In genomic region chr11:54522529-54523430, GRCm38 (mm10) we compare ENCODE assay signal across 8 mouse cellular contexts. TPM values are rescaled to one million over a fixed set of nuclear protein-coding genes. Genes with fewer than 3 reads are reported as not detected.
DNase-seq lines count a peak whose midpoint lies in the region; ATAC-seq lines count a peak whose summit lies in the region.

Gene Rapgef6, plus strand, starts transcription at chr11:54522847.

- no peaks in the 10 kb centered on the region for H3K9me3 ChIP-seq in heart, embryonic 13.5 days
- H3K9me3 ChIP-seq in liver, embryonic 12.5 days (replicated peaks): no peaks in the 10 kb centered on the region
- H3K9me3 ChIP-seq in stomach, embryonic 15.5 days: no peaks in the 10 kb centered on the region

- H3K4me2 ChIP-seq in heart, embryonic 13.5 days: peak within 1 kb of the TSS; percentile 87
- H3K4me2 ChIP-seq in liver, embryonic 12.5 days: peak within 1 kb of the TSS; percentile 85
- peak within 1 kb of the TSS; percentile 59 for H3K4me2 ChIP-seq in stomach, embryonic 15.5 days

- peaks cover 4% of the 10 kb centered on the region for H3K4me1 ChIP-seq in brown adipose tissue, adult 24 weeks (ENCODE audit: control insufficient read depth, insufficient read depth, insufficient read length, low read length)
- H3K4me1 ChIP-seq in heart, embryonic 13.5 days: peaks cover 47% of the 10 kb centered on the region
- H3K4me1 ChIP-seq in liver, embryonic 12.5 days: peaks cover 53% of the 10 kb centered on the region
- peaks cover 9% of the 10 kb centered on the region for H3K4me1 ChIP-seq in stomach, embryonic 15.5 days

- H3K9ac ChIP-seq in heart, embryonic 13.5 days: peak within 1 kb of the TSS; percentile 95
- peak within 1 kb of the TSS; percentile 97 for H3K9ac ChIP-seq in liver, embryonic 12.5 days
- peak within 1 kb of the TSS; percentile 85 for H3K9ac ChIP-seq in stomach, embryonic 15.5 days

- ATAC-seq in heart, embryonic 13.5 days (ENCODE audit: extremely low read depth, insufficient number of reproducible peaks, low FRiP score, low TSS enrichment): peak; percentile 94
- ATAC-seq in liver, embryonic 12.5 days: peak; percentile 93
- ATAC-seq in stomach, embryonic 15.5 days (ENCODE audit: insufficient read depth, low FRiP score, low read depth): peak; percentile 95

- peak within 1 kb of the TSS; percentile 95 for H3K27ac ChIP-seq in brown adipose tissue, adult 24 weeks (replicated peaks; ENCODE audit: low read depth, low read length)
- peak within 1 kb of the TSS; percentile 98 for H3K27ac ChIP-seq in heart, embryonic 13.5 days (replicated peaks)
- peak within 1 kb of the TSS; percentile 99 for H3K27ac ChIP-seq in liver, embryonic 12.5 days
- peak within 1 kb of the TSS; percentile 99 for H3K27ac ChIP-seq in stomach, embryonic 15.5 days

- H3K36me3 ChIP-seq in heart, embryonic 13.5 days: no peaks in the 10 kb centered on the region
- no peaks in the 10 kb centered on the region for H3K36me3 ChIP-seq in liver, embryonic 12.5 days
- no peaks in the 10 kb centered on the region for H3K36me3 ChIP-seq in stomach, embryonic 15.5 days

- H3K27me3 ChIP-seq in heart, embryonic 13.5 days (replicated peaks): no peaks in the 10 kb centered on the region
- H3K27me3 ChIP-seq in liver, embryonic 12.5 days (replicated peaks): no peaks in the 10 kb centered on the region
- no peaks in the 10 kb centered on the region for H3K27me3 ChIP-seq in stomach, embryonic 15.5 days (replicated peaks)

- under 1% methylated on average over 73 of the region's 73 CpGs for WGBS in heart, embryonic 13.5 days
- under 1% methylated on average over 73 of the region's 73 CpGs for WGBS in liver, embryonic 12.5 days (ENCODE audit: insufficient replicate concordance)
- under 1% methylated on average over 70 of the region's 73 CpGs for WGBS in stomach, embryonic 15.5 days

- peak within 1 kb of the TSS; percentile 88 for H3K4me3 ChIP-seq in brown adipose tissue, adult 24 weeks (ENCODE audit: insufficient read depth, low read depth, low read length)
- H3K4me3 ChIP-seq in heart, embryonic 13.5 days: peak within 1 kb of the TSS; percentile 87
- peak within 1 kb of the TSS; percentile 95 for H3K4me3 ChIP-seq in liver, embryonic 12.5 days
- peak within 1 kb of the TSS; percentile 84 for H3K4me3 ChIP-seq in stomach, embryonic 15.5 days (replicated peaks)

- peak; percentile 99 for DNase-seq in CD4-positive, CD25-positive, alpha-beta regulatory T cell, adult 2 months (ENCODE audit: low read depth, low spot score)
- DNase-seq in fat pad, adult 2 months (ENCODE audit: extremely low read depth, low read depth, low spot score): peak; percentile 58
- peak; percentile 99 for DNase-seq in kidney, postnatal 10 days
- peak; percentile 100 for DNase-seq in natural killer cell, adult 2 months (ENCODE audit: low spot score in 2 of 2)

RNA-seq across cellular contexts. Expression of gene Rapgef6, which starts in this region (rescaled TPM):
- polyA plus RNA-seq in brown adipose tissue, adult 24 weeks (2012; ENCODE audit: insufficient read depth, insufficient read length, missing spikeins): 7.6 and 8.3 TPM in 2 replicates
- 24.0 and 24.8 TPM in 2 replicates for polyA plus RNA-seq in heart, embryonic 13.5 days (2015; fragmentation: Nextera tagmentation; extraction: Ambion mirVana)
- polyA plus RNA-seq in liver, embryonic 12.5 days (2016; fragmentation: Nextera tagmentation; extraction: Ambion mirVana): 27.1 and 27.9 TPM in 2 replicates
- 32.0 and 34.6 TPM in 2 replicates for polyA plus RNA-seq in stomach, embryonic 15.5 days (2015; fragmentation: Nextera tagmentation; extraction: Ambion mirVana)

Comparison
In these comparisons a context has a peak if more than half of its experiments do, and no peak if none do; other contexts are left out.
1. Peak in every context shown above with its lines: DNase-seq, ATAC-seq, H3K4me3 ChIP-seq and H3K27ac ChIP-seq.